Mouse (Mus musculus): ENCODE results near the gene Kng1.
"Not testable (repeated sequence)": the region's sequence is repeated elsewhere in the genome, so short reads cannot be mapped to it uniquely, and the experiment has no call there.

The Kng1 gene

GRCm38 (mm10) chr16:23057668-23058447 lies at the start of gene Kng1:
Kng1 (plus strand) TSS chr16:23057865.
- DNase-seq (ENCODE audit: low spot score in 2 of 2), result not testable (repeated sequence)

DNA sequence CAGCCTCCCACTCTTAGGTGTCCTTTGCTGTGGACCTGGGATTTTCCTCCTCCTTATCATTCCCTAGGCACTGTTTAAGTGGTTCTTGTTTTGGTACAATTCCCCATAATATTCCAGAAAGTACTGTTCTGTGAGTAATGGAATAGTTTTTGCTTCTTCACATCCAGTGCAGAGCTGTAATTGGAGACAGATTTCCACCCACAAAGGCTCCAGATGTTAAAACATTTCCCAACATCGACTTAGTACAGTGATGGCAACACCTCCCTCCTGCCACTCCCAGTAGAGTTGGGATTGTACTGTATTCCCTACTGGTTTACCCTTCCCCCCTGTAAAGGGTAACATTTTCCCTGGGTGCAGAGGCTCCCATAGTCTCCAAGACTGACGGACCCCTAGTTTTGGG lies 43.9 kb upstream of the Kng1 start:
- not testable (repeated sequence) for DNase-seq (ENCODE audit: low spot score in 2 of 2)

DNA sequence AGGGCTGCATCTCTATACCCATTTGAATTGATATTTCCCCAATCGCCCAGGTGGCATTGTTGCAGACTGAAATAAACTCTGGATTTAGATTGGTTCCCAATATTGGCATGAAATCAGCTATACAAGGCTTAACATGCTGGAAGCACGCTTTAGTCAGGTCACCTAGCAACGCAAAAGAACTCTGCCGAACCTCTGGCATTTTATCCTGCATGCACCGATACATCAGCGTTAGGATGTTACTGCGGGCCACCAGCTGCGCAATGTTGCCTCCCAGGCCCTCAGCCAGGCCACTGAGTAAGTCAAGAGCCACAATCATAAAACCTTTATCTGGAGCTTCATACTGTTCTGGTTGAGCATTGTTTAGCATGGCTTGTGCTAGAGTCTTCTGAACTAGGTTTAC lies 43.0 kb upstream of the Kng1 start:
- not testable (repeated sequence) for DNase-seq (ENCODE audit: low spot score in 2 of 2)

DNA sequence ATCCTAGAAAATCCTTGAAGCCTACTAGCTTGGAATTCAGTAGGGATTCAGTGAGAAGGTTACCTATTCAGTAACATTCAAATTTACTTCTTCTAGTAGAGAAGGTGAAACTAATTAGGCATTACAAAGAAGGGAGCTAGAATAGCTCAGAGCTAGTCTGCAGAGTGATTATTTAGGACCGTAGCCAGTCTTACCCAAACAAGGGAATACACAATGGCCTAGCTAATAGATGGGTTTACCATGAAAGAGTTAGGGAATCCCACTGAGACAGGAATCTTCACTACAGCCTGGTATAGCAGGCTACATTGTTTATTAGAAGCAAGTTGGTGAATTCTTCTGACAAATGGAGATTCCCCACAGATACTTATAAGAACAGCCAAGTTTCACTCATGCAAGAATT lies 37.1 kb upstream of the Kng1 start:
- not testable (repeated sequence) for DNase-seq (ENCODE audit: low spot score in 2 of 2)

DNA sequence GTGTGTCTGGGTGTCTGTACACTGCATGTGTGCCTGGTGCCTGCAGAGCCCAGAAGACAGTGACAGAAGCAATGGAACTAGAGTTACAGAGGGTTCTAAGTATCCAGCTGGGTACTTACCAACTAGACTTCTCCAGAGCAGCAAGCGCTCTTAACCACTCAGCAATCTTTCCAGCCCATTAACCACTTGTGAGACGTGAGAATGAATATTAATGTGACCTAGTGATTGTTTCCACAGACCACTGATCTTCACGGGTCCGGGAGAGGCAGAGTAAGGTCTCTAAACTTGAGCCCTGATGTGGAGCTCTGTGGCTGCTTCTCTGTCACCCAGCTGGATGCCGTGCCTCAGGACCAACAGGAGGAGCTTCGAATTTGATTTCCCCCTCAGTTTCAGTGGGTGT lies 32.6 kb upstream of the Kng1 start:
- no peak for DNase-seq (ENCODE audit: low spot score in 2 of 2)

DNA sequence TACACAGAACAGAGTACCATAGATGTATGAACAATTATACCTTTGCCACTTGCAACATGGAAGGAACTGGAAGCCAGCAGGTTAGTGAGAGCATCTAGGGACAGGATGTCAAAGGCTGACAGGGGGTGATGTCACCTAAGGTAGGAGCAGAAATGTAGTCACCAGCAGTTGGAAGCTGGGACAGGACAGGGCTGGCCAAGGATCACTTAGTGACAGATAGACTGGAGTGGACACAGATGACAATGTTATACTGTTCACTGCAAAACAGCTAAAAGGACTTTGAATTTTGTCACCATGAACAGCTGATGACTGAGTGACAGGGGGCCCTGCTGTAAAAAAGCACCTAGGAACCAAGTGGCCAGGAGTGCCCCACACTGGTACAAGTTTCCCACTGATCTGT lies 31.1 kb upstream of the Kng1 start:
- no peak for DNase-seq (ENCODE audit: low spot score in 2 of 2)

- DNase-seq (ENCODE audit: low spot score in 2 of 2), result not testable (repeated sequence)
Observed at GRCm38 (mm10) chr16:23027341-23027740, 30.3 kb upstream of the Kng1 start.

- not testable (repeated sequence) for DNase-seq (ENCODE audit: low spot score in 2 of 2)
Observed at GRCm38 (mm10) chr16:23028966-23029600, 28.6 kb upstream of the Kng1 start, which contains the start of gene Kng2. Kng2 (minus strand) TSS chr16:23029482.

GRCm38 (mm10) chr16:23030673-23031435 lies 26.8 kb upstream of the Kng1 start:
- DNase-seq (ENCODE audit: low spot score in 2 of 2), result no peak

DNA sequence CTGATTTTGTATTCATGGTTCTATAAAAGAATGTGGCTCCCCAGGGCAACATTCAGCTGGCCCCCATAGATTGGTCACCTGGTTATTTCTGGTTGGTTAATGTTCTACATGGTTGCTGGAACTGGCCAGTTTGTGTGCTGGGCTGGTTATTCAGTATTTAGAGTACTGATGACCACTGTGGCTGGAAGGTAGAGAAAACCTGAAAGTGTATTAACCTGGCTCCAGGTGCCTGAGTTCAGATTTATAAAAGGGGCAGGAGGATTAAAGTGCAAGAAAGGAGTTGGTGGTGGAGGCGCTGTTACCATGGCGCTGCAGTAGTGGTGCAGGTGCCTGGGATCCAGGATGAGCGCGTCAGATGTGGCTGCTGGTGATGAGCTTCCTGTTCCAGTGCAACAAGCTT lies 24.0 kb upstream of the Kng1 start:
- no peak for DNase-seq (ENCODE audit: low spot score in 2 of 2)

DNA sequence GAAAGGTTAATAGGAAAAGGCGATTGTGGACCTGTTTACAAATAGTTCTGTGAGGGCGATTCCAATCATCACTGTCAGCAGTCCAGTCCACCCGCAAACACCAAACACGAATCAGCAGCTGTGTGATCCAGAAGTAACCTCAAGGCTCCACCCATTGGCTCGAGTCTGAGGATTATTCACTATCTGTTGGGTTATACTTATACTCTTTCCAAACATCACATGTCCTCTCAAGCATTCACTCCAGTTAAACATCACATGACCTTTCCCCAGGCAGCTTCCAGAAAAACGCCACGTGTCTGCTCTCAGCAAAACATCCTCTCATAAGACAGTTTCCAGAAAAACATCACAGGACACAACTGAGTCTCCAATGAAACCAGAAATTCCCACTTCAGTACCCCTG lies 19.9 kb upstream of the Kng1 start:
- no peak for DNase-seq (ENCODE audit: low spot score in 2 of 2)

GRCm38 (mm10) chr16:23039281-23039680 lies 18.4 kb upstream of the Kng1 start:
- DNase-seq (ENCODE audit: low spot score in 2 of 2), result no peak

- DNase-seq (ENCODE audit: low spot score in 2 of 2), result no peak
Observed at GRCm38 (mm10) chr16:23040876-23041275, 16.8 kb upstream of the Kng1 start.

DNA sequence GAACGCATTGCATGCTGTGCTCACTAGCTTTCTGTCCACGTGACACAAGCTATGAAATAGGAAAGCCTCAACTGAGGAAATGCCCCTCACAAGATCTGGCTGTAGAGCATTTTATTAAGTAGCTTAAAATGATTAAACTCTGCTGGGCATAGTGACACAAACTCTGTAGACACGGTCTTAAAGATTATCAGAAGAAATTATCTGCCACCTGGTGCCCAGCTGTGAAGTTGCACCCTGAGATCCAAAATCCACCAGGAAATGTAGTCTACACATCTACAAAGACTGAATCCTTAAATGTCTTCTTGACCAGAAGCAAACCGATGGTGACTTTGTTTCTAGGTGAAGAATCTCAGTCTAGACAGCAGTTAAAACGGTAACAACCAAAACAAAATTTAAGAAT lies 11.3 kb upstream of the Kng1 start:
- no peak for DNase-seq (ENCODE audit: low spot score in 2 of 2)

GRCm38 (mm10) chr16:23059630-23060029 lies 2.0 kb downstream of the Kng1 start:
- DNase-seq (ENCODE audit: low spot score in 2 of 2), result not testable (repeated sequence)

DNA sequence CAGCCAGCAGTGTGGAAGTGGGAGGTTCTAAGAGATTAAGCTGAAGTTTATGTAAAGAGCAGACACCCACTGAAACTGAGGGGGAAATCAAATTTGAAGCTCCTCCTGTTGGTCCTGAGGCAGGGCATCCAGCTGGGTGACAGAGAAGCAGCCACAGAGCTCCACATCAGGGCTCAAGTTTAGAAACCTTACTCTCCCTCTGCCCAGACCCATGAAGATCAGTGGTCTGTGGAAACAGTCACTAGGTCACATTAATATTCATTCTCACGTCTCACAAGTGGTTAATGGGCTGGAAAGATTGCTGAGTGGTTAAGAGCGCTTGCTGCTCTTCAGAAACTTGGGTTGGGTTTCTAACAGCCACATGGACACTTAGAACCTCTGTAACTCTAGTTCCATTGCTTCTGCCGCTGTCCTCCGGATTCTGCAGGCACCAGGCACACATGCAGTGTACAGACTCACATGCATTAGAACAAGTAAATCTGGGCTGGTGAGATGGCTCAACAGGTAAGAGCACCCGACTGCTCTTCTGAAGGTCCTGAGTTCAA lies 3.2 kb downstream of the Kng1 start:
- not testable (repeated sequence) for DNase-seq (ENCODE audit: low spot score in 2 of 2)

- DNase-seq (ENCODE audit: low spot score in 2 of 2), result not testable (repeated sequence)
Observed at GRCm38 (mm10) chr16:23077516-23077915, 19.9 kb downstream of the Kng1 start.

DNA sequence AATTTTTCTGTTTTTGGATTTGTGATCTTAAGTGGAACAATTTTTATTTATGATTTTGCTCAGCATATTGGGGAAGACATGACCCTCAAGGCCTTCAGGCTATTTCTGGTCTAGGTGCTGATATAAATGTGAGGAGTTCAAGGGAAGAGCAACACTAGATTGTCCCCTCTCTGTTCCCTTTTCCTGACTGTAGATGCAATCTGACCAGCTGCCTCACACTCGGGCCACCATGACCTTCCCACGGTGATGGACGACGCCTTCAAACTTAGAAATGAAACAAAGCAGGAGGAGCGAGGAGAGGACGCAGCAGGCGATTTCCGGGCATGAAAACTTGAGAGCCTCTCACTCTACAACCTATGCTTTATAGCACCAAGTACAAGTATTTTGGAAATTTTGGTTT lies 29.5 kb downstream of the Kng1 start:
- not testable (repeated sequence) for DNase-seq (ENCODE audit: low spot score in 2 of 2)

DNA sequence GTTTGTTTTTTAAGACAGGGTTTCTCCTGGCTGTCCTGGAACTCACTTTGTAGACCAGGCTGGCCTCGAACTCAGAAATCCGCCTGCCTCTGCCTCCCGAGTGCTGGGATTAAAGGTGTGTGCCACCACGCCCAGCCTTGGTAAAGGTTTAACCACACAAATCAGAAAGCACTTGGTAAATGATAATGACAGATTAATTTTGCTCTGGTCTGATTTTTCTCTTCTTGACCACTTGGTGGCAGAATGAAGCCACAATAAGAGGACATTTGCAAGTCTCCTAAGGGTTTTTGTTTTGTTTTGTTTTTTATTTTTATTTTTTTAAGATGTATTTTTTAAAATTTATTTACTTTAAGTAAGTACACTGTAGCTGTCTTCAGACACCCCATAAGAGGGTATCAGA lies 30.0 kb downstream of the Kng1 start:
- DNase-seq (ENCODE audit: low spot score in 2 of 2), result not testable (repeated sequence)

- DNase-seq (ENCODE audit: low spot score in 2 of 2), result not testable (repeated sequence)
Observed at GRCm38 (mm10) chr16:23088491-23088890, 30.8 kb downstream of the Kng1 start.

DNA sequence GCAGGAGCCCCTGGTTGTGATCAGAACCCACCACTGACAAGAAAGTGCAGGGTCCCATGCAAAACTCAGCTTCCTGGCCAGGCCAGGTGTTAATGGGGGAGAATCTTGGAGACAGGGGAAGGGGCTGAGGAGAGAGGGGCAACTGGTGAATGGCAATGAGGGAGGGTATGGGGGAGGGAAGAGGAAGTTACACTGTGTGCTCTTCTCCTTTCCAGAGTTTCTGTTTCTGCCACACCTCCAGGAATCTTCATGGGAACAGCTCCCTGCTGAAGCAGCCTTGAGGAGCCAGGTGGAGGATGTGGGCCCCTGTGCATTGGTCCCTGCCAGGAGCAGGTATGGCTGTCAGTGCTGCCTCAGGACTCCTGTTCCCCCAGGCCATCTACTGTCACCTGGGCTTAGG lies 33.7 kb downstream of the Kng1 start:
- not testable (repeated sequence) for DNase-seq (ENCODE audit: low spot score in 2 of 2)

GRCm38 (mm10) chr16:23093321-23093953 lies 35.8 kb downstream of the Kng1 start:
- DNase-seq (ENCODE audit: low spot score in 2 of 2), result no peak
